Mouse (Mus musculus) G1E (cell line): ENCODE data around the gene Slc4a8.

ENCODE experiments used
- CTCF ChIP-seq: IDR thresholded peaks from 2 replicates; pipeline ENCODE4 v1.5.1; 2012; ENCODE audit warnings: low read depth, low read length, inconsistent platforms, mixed read lengths
- GATA1 ChIP-seq: IDR thresholded peaks from 2 replicates; pipeline ENCODE4 v1.6.1; 2012; ENCODE audit warnings: borderline replicate concordance, low read length, inconsistent platforms, mixed read lengths
- POLR2AphosphoS5 ChIP-seq: IDR thresholded peaks from 2 replicates; pipeline ENCODE4 v1.6.1; 2012; ENCODE audit warnings: low read depth, low read length, inconsistent platforms; ENCODE audit not compliant: insufficient replicate concordance

DNA sequence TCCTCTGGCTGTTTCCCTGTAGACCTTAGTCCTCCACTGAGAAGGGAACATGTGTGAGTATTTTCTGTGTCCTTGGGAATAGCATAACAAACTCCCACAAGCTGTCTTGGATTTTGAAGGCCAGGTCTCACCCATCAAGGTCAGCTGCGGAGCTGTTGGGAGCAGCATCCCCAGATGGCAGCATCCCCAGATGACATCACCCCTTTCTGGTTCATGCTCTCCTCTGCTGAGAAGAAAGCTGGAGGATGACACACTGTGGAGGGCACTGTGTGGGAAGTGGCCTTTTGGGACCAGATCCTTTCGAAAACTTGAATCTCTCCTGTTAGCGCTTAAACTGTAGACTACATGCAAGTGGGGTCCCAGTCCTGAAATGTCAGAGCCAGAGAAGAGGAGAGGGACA lies 14.9 kb downstream of the Slc4a8 start:
- no peak for TF ChIP-seq GATA1
- no peak for TF ChIP-seq CTCF
- TF ChIP-seq POLR2AphosphoS5 = no peak
